In genomic region chr6:30591851-30592404, GRCm38 (mm10) we compare ENCODE assay signal across 20 mouse cellular contexts. TPM values are rescaled to one million over a fixed set of nuclear protein-coding genes. Genes with fewer than 3 reads are reported as not detected.
A peak's percentile ranks its signal among the peaks of the same experiment; 100 is the strongest.
DNase-seq lines count a peak whose midpoint lies in the region; ATAC-seq and TF ChIP-seq lines count a peak whose summit lies in the region.
"Had no signal": no experiment of that assay in that cellular context is flagged by ENCODE, and none has a peak within 500 bp of the region (broad histone marks: within the 10 kb centered on the region; RNA-seq: fewer than 3 reads in every experiment).

No protein-coding gene starts in this region.

- H3K9ac ChIP-seq in midbrain, embryonic 12.5 days (replicated peaks): no peak overlapping the region
- no peak overlapping the region for H3K9ac ChIP-seq in midbrain, postnatal 0 days (replicated peaks; ENCODE audit: low read length, poor library complexity, severe bottlenecking)
- no peak overlapping the region for H3K9ac ChIP-seq in neural tube, embryonic 14.5 days (replicated peaks; ENCODE audit: low read depth, low read length)
- H3K9ac ChIP-seq: forebrain, embryonic 12.5 days; heart, embryonic 15.5 days; hindbrain, embryonic 15.5 days; kidney, embryonic 15.5 days; liver, postnatal 0 days had no signal

- H3K27ac ChIP-seq in midbrain, embryonic 12.5 days (replicated peaks): peak overlapping the region; percentile 49; the same call in 1 of the 2 replicates
- no peak overlapping the region for H3K27ac ChIP-seq in midbrain, postnatal 0 days (ENCODE audit: low read depth, low read length)
- 0 out of 2 replicates have a peak overlapping the region, but pooled peaks have one; percentile 16 for H3K27ac ChIP-seq in neural tube, embryonic 14.5 days (ENCODE audit: low read depth, low read length)
- H3K27ac ChIP-seq: forebrain, embryonic 12.5 days; heart, embryonic 15.5 days had no signal

- no peak for TF ChIP-seq CTCF in midbrain, postnatal 0 days (IDR thresholded peaks at IDR 0.05)

- no peak for ATAC-seq in midbrain, embryonic 12.5 days (ENCODE audit: low FRiP score, low read depth)
- no peak for ATAC-seq in midbrain, postnatal 0 days (ENCODE audit: low FRiP score)
- ATAC-seq in activated CD4-positive, CD25-positive, alpha-beta regulatory T cell, adult 4 months: peak; percentile 92
- peak; percentile 89 for ATAC-seq in inflammation-experienced regulatory T-cells, adult 6 months
- no peak for ATAC-seq in neural tube, embryonic 14.5 days (ENCODE audit: low read depth)
- no peak for ATAC-seq in megakaryocyte-erythroid progenitor cell, adult 5-6 weeks (replicated peaks; ENCODE audit: low FRiP score, low TSS enrichment, poor library complexity, severe bottlenecking)
- ATAC-seq: liver, postnatal 0 days had no signal

- 67% methylated on average over 5 of the region's 5 CpGs for WGBS in midbrain, embryonic 12.5 days
- 60% methylated on average over 5 of the region's 5 CpGs for WGBS in midbrain, postnatal 0 days
- 47% methylated on average over 5 of the region's 5 CpGs for WGBS in neural tube, embryonic 14.5 days

- H3K9me3 ChIP-seq in midbrain, embryonic 12.5 days: no peaks in the 10 kb centered on the region
- no peaks in the 10 kb centered on the region for H3K9me3 ChIP-seq in midbrain, postnatal 0 days (ENCODE audit: low read length)
- H3K9me3 ChIP-seq in neural tube, embryonic 14.5 days (ENCODE audit: control insufficient read depth, low read length): no peaks in the 10 kb centered on the region
- H3K9me3 ChIP-seq: forebrain, embryonic 12.5 days; heart, embryonic 15.5 days; hindbrain, embryonic 15.5 days; kidney, embryonic 15.5 days had no signal

- no peak overlapping the region for H3K4me2 ChIP-seq in midbrain, embryonic 12.5 days (replicated peaks)
- H3K4me2 ChIP-seq in midbrain, postnatal 0 days (ENCODE audit: low read depth, low read length, poor library complexity, severe bottlenecking): no peak overlapping the region
- no peak overlapping the region for H3K4me2 ChIP-seq in neural tube, embryonic 14.5 days (ENCODE audit: low read depth, low read length)
- H3K4me2 ChIP-seq: forebrain, embryonic 12.5 days; heart, embryonic 15.5 days; hindbrain, embryonic 15.5 days; kidney, embryonic 15.5 days had no signal

- no peaks in the 10 kb centered on the region for H3K36me3 ChIP-seq in midbrain, embryonic 12.5 days
- H3K36me3 ChIP-seq in midbrain, postnatal 0 days (ENCODE audit: insufficient read depth, low read length): no peaks in the 10 kb centered on the region
- no peaks in the 10 kb centered on the region for H3K36me3 ChIP-seq in neural tube, embryonic 14.5 days (ENCODE audit: control insufficient read depth, insufficient read depth, low read length)
- H3K36me3 ChIP-seq: heart, embryonic 15.5 days; hindbrain, embryonic 15.5 days; kidney, embryonic 15.5 days had no signal

- no peak overlapping the region for H3K4me3 ChIP-seq in midbrain, embryonic 12.5 days
- H3K4me3 ChIP-seq in midbrain, postnatal 0 days (ENCODE audit: low read depth, low read length): no peak overlapping the region
- no peak overlapping the region for H3K4me3 ChIP-seq in neural tube, embryonic 14.5 days (ENCODE audit: low read depth, low read length)
- H3K4me3 ChIP-seq: forebrain, embryonic 12.5 days; heart, embryonic 15.5 days; hindbrain, embryonic 15.5 days; kidney, embryonic 15.5 days had no signal

- no peak for DNase-seq in midbrain, postnatal 0 days (ENCODE audit: low spot score)
- DNase-seq in adrenal gland, postnatal 14 days: no peak
- DNase-seq in liver: no peak
- DNase-seq: cerebellum, adult 11 months; liver, postnatal 0 days; lung, postnatal 4 days; thymus, adult 2 months had no signal

- no peaks in the 10 kb centered on the region for H3K27me3 ChIP-seq in midbrain, embryonic 12.5 days
- no peaks in the 10 kb centered on the region for H3K27me3 ChIP-seq in midbrain, postnatal 0 days (ENCODE audit: insufficient read depth, low read length)
- no peaks in the 10 kb centered on the region for H3K27me3 ChIP-seq in neural tube, embryonic 14.5 days (ENCODE audit: control insufficient read depth, insufficient read depth, low read length)
- H3K27me3 ChIP-seq: forebrain, embryonic 12.5 days; heart, embryonic 15.5 days; hindbrain, embryonic 15.5 days; kidney, embryonic 15.5 days had no signal

- peaks cover 13% of the 10 kb centered on the region for H3K4me1 ChIP-seq in midbrain, embryonic 12.5 days
- no peaks in the 10 kb centered on the region for H3K4me1 ChIP-seq in midbrain, postnatal 0 days (ENCODE audit: insufficient read depth, low read length)
- peaks cover 11% of the 10 kb centered on the region; the same call in 1 of the 2 replicates for H3K4me1 ChIP-seq in neural tube, embryonic 14.5 days (ENCODE audit: control insufficient read depth, insufficient read depth, low read length)

RNA-seq across cellular contexts. Expression of gene Cpa5, which starts 18.9 kb away (rescaled TPM):
- 0.14 and 0.30 TPM in 2 replicates for polyA plus RNA-seq in midbrain, embryonic 12.5 days (2016; fragmentation: Nextera tagmentation; extraction: Ambion mirVana)
- not detected in 2 replicates for total RNA-seq in midbrain, postnatal 0 days (2014; rRNA removed)
- polyA plus RNA-seq in midbrain, postnatal 0 days (2015; fragmentation: Nextera tagmentation; extraction: Ambion mirVana): 0.13 TPM in 1 of 2 replicates, not detected in the other
- not detected for polyA plus RNA-seq in activated CD4-positive, CD25-positive, alpha-beta regulatory T cell, adult 4 months (2017; shearing (Covaris generic))
- not detected for polyA plus RNA-seq in inflammation-experienced regulatory T-cells, adult 6 months (2017; shearing (Covaris generic))
- not detected in 2 replicates for polyA plus RNA-seq in neural tube, embryonic 14.5 days (2014; fragmentation: Nextera tagmentation; extraction: Ambion mirVana)
- total RNA-seq in adrenal gland, postnatal 14 days (2021): not detected in 2 replicates
- not detected in 2 replicates for total RNA-seq in megakaryocyte-erythroid progenitor cell, adult 5-6 weeks (2014; fragmentation: Nextera tagmentation)
- total RNA-seq in megakaryocyte-erythroid progenitor cell, adult 5-6 weeks (2017): not detected in 2 replicates
- total RNA-seq: granulocyte monocyte progenitor cell, adult 5-6 weeks; layer of hippocampus, adult 8-10 months; left cerebral cortex, adult 8-10 months had no signal
- polyA plus RNA-seq: hindbrain, embryonic 15.5 days; liver, postnatal 0 days; neural tube, embryonic 11.5 days; thymus, adult 2 months had no signal

RNA-seq across cellular contexts. Expression of gene Cpa4, which starts 23.8 kb away (rescaled TPM):
- polyA plus RNA-seq in midbrain, embryonic 12.5 days (2016; fragmentation: Nextera tagmentation; extraction: Ambion mirVana): 1.6 and 1.9 TPM in 2 replicates
- total RNA-seq in midbrain, postnatal 0 days (2014; rRNA removed): 0.42 and 0.49 TPM in 2 replicates
- polyA plus RNA-seq in midbrain, postnatal 0 days (2015; fragmentation: Nextera tagmentation; extraction: Ambion mirVana): 0.75 and 0.79 TPM in 2 replicates
- under 1 TPM in 1 of 2 experiments, not detected in 1; 0.16 TPM for polyA plus RNA-seq in activated CD4-positive, CD25-positive, alpha-beta regulatory T cell, adult 4 months (2017; shearing (Covaris generic))
- not detected for polyA plus RNA-seq in inflammation-experienced regulatory T-cells, adult 6 months (2017; shearing (Covaris generic))
- polyA plus RNA-seq in neural tube, embryonic 14.5 days (2014; fragmentation: Nextera tagmentation; extraction: Ambion mirVana): 0.71 and 0.90 TPM in 2 replicates
- total RNA-seq in adrenal gland, postnatal 14 days (2021): 1.7 and 2.1 TPM in 2 replicates
- total RNA-seq in megakaryocyte-erythroid progenitor cell, adult 5-6 weeks (2014; fragmentation: Nextera tagmentation): not detected in 2 replicates
- total RNA-seq in megakaryocyte-erythroid progenitor cell, adult 5-6 weeks (2017): not detected in 2 replicates
- total RNA-seq: granulocyte monocyte progenitor cell, adult 5-6 weeks had no signal
- polyA plus RNA-seq: liver, postnatal 0 days had no signal

RNA-seq across cellular contexts. Expression of gene Cpa1, which starts 47.1 kb away (rescaled TPM):
- polyA plus RNA-seq in midbrain, embryonic 12.5 days (2016; fragmentation: Nextera tagmentation; extraction: Ambion mirVana): 0.42 TPM in 1 of 2 replicates, not detected in the other
- 0.60 and 0.94 TPM in 2 replicates for total RNA-seq in midbrain, postnatal 0 days (2014; rRNA removed)
- polyA plus RNA-seq in midbrain, postnatal 0 days (2015; fragmentation: Nextera tagmentation; extraction: Ambion mirVana): 0.44 and 0.51 TPM in 2 replicates
- polyA plus RNA-seq in activated CD4-positive, CD25-positive, alpha-beta regulatory T cell, adult 4 months (2017; shearing (Covaris generic)): not detected
- polyA plus RNA-seq in inflammation-experienced regulatory T-cells, adult 6 months (2017; shearing (Covaris generic)): not detected
- polyA plus RNA-seq in neural tube, embryonic 14.5 days (2014; fragmentation: Nextera tagmentation; extraction: Ambion mirVana): 0.37 and 0.50 TPM in 2 replicates
- 0.30 TPM in 1 of 2 replicates, not detected in the other for total RNA-seq in adrenal gland, postnatal 14 days (2021)
- total RNA-seq in megakaryocyte-erythroid progenitor cell, adult 5-6 weeks (2014; fragmentation: Nextera tagmentation): not detected in 2 replicates
- total RNA-seq in megakaryocyte-erythroid progenitor cell, adult 5-6 weeks (2017): not detected in 2 replicates
- total RNA-seq: granulocyte monocyte progenitor cell, adult 5-6 weeks; layer of hippocampus, adult 8-10 months; left cerebral cortex, adult 8-10 months had no signal
- polyA plus RNA-seq: forebrain, embryonic 12.5 days; neural tube, embryonic 11.5 days; thymus, adult 2 months had no signal

RNA-seq across cellular contexts. Expression of gene Cpa2, which starts 50.5 kb away (rescaled TPM):
- polyA plus RNA-seq in midbrain, embryonic 12.5 days (2016; fragmentation: Nextera tagmentation; extraction: Ambion mirVana): 5.8 and 6.7 TPM in 2 replicates
- total RNA-seq in midbrain, postnatal 0 days (2014; rRNA removed): 6.2 and 9.3 TPM in 2 replicates
- 13.0 and 15.2 TPM in 2 replicates for polyA plus RNA-seq in midbrain, postnatal 0 days (2015; fragmentation: Nextera tagmentation; extraction: Ambion mirVana)
- under 1 TPM in 1 of 2 experiments, not detected in 1; 0.34 TPM for polyA plus RNA-seq in activated CD4-positive, CD25-positive, alpha-beta regulatory T cell, adult 4 months (2017; shearing (Covaris generic))
- polyA plus RNA-seq in inflammation-experienced regulatory T-cells, adult 6 months (2017; shearing (Covaris generic)): under 1 TPM in 1 of 3 experiments, not detected in 2; 0.71 TPM
- 5.1 and 10.6 TPM in 2 replicates for polyA plus RNA-seq in neural tube, embryonic 14.5 days (2014; fragmentation: Nextera tagmentation; extraction: Ambion mirVana)
- 0.56 and 0.90 TPM in 2 replicates for total RNA-seq in adrenal gland, postnatal 14 days (2021)
- not detected in 2 replicates for total RNA-seq in megakaryocyte-erythroid progenitor cell, adult 5-6 weeks (2014; fragmentation: Nextera tagmentation)
- total RNA-seq in megakaryocyte-erythroid progenitor cell, adult 5-6 weeks (2017): not detected in 2 replicates
- polyA plus RNA-seq: thymus, adult 2 months had no signal

Comparison
In these comparisons a context has a peak if more than half of its experiments do, and no peak if none do; other contexts are left out.
1. ATAC-seq: peak in activated CD4-positive, CD25-positive, alpha-beta regulatory T cell, adult 4 months (single experiment) and inflammation-experienced regulatory T-cells, adult 6 months (single experiment); none in midbrain, embryonic 12.5 days (single experiment), midbrain, postnatal 0 days (single experiment), neural tube, embryonic 14.5 days (single experiment) and megakaryocyte-erythroid progenitor cell, adult 5-6 weeks (single experiment).